23 mouse cellular contexts compared by ENCODE assay signal in the genomic region with DNA sequence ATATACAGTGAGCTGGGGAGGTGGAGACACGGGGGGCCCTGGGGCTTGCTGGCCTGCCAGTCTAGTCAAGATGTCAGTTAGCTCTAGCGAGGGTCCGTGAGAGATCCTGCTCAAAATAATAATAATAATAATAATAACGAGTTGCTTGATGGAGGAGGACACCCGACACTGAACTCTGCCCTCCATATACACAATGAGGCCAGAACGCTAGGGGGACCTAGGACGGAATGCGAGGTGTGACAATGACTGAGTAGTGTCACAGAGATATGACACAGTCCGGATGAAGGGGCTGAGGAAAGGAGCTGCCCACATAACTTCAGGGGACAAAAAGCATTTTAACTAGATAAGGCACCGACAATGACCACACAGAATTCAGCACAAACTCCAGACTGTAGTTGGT.
"Had no signal": no experiment of that assay in that cellular context is flagged by ENCODE, and none has a peak within 500 bp of the region (broad histone marks: within the 10 kb centered on the region; RNA-seq: fewer than 3 reads in every experiment).

No protein-coding gene starts in this region.

- ATAC-seq: hindbrain, postnatal 0 days; intestine, embryonic 16.5 days had no signal

- H3K36me3 ChIP-seq: heart, embryonic 13.5 days; heart, embryonic 15.5 days; hindbrain, embryonic 13.5 days; hindbrain, embryonic 15.5 days; kidney, embryonic 15.5 days; limb, embryonic 13.5 days; limb, embryonic 15.5 days had no signal

- H3K27ac ChIP-seq: heart, adult 2 months; heart, embryonic 13.5 days; heart, embryonic 15.5 days; hindbrain, embryonic 13.5 days; hindbrain, embryonic 15.5 days; hindbrain, postnatal 0 days; kidney, embryonic 15.5 days; kidney, postnatal 0 days; limb, embryonic 13.5 days; limb, embryonic 15.5 days had no signal

- H3K27me3 ChIP-seq: heart, embryonic 13.5 days; heart, embryonic 15.5 days; hindbrain, embryonic 13.5 days; hindbrain, embryonic 15.5 days; kidney, embryonic 15.5 days; limb, embryonic 13.5 days; limb, embryonic 15.5 days had no signal

- DNase-seq: gastrocnemius, postnatal 14 days; gastrocnemius, postnatal 36 days; heart, adult 2 months; heart, postnatal 14 days; heart, postnatal 36 days; kidney, adult 11 months; kidney, adult 2 months; kidney, adult 9 months; kidney, postnatal 14 days; kidney, postnatal 36 days; layer of hippocampus, adult 9-11 months; layer of hippocampus, postnatal 36 days; left cerebral cortex, postnatal 4 days had no signal

- H3K4me3 ChIP-seq: heart, adult 2 months; heart, embryonic 13.5 days; heart, embryonic 15.5 days; hindbrain, embryonic 13.5 days; hindbrain, embryonic 15.5 days; kidney, embryonic 15.5 days; limb, embryonic 13.5 days; limb, embryonic 15.5 days had no signal

- H3K4me1 ChIP-seq: heart, embryonic 15.5 days; kidney, embryonic 15.5 days; limb, embryonic 13.5 days; limb, embryonic 15.5 days had no signal
